In the genomic region with DNA sequence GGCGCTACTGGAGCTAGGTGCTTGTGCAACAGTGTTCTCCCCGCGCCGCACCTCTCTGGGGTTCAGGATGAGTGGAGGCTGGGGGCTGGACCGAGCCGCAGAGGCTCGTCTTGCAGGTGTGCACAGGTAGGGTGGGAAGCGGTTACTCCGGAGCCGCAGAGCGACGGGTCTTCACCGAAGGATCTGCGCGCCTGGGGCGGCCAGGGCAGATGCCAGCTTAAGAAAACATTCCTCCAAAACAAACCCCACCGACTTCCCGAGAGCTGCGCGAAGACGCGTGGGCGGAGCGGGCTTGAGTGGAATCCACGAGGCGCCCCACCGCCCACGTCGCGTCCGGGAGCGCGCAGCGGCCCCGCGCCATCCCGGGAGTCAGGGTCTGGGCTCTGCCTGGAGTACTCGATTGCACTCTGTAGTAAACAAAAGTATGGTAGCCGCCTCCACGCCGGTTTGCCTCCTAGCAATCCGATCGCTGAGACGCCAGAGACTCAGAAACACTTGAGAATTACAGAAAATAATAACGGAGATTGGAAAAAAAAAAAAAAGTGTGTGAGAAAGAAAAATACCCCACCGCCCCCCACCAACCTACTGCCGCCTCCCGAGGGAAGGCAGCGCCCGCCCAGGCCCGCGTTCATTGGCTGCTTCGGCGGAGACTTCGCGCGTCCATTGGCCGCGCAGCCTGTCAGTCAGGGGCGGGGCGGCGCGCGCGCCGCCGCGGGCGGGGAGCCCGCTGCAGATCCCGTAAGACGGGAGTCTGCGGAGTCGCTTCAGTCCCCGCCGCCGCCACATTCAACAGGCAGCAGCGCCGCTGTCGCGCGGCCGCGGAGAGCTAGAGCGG, we compare ENCODE assay signal across 8 mouse cellular contexts. TPM values are rescaled to one million over a fixed set of nuclear protein-coding genes. Genes with fewer than 3 reads are reported as not detected.
A peak's percentile ranks its signal among the peaks of the same experiment; 100 is the strongest.
DNase-seq lines count a peak whose midpoint lies in the region; ATAC-seq and TF ChIP-seq lines count a peak whose summit lies in the region.

Foxo1 (plus strand) TSS at position 685 of the 835 bp plus-strand sequence.

- peaks cover 20% of the 10 kb centered on the region for H3K27me3 ChIP-seq in embryonic facial prominence, embryonic 15.5 days
- peaks cover 6% of the 10 kb centered on the region; the same call in 1 of the 2 replicates for H3K27me3 ChIP-seq in kidney, embryonic 14.5 days (ENCODE audit: control insufficient read depth, insufficient read depth, low read length)
- no peaks in the 10 kb centered on the region for H3K27me3 ChIP-seq in liver, adult 2 months (ENCODE audit: control insufficient read depth, insufficient read depth, low read length)
- no peaks in the 10 kb centered on the region for H3K27me3 ChIP-seq in myocyte (ENCODE audit: control insufficient read depth, insufficient read depth, insufficient read length)

- under 1% methylated on average over 83 of the region's 85 CpGs for WGBS in embryonic facial prominence, embryonic 15.5 days
- WGBS in kidney, embryonic 14.5 days = under 1% methylated on average over 74 of the region's 85 CpGs
- under 1% methylated on average over 85 of the region's 85 CpGs for WGBS in liver, adult 2 months

- H3K36me3 ChIP-seq in embryonic facial prominence, embryonic 15.5 days = no peaks in the 10 kb centered on the region
- H3K36me3 ChIP-seq in kidney, embryonic 14.5 days (ENCODE audit: control insufficient read depth, insufficient read depth, low read length) = no peaks in the 10 kb centered on the region
- H3K36me3 ChIP-seq in liver, adult 2 months (ENCODE audit: control insufficient read depth, insufficient read depth, low read length) = no peaks in the 10 kb centered on the region
- H3K36me3 ChIP-seq in myocyte (ENCODE audit: control insufficient read depth, insufficient read depth) = no peaks in the 10 kb centered on the region

- H3K4me2 ChIP-seq in embryonic facial prominence, embryonic 15.5 days (replicated peaks) = peak within 1 kb of the TSS; percentile 93
- peak within 1 kb of the TSS; percentile 93 for H3K4me2 ChIP-seq in kidney, embryonic 14.5 days (replicated peaks; ENCODE audit: low read depth, low read length)
- peak within 1 kb of the TSS; percentile 97 for H3K4me2 ChIP-seq in myocyte (ENCODE audit: low read depth)

- no peak for TF ChIP-seq POLR2A in bone marrow macrophage, adult 2 months (IDR thresholded peaks at IDR 0.05; ENCODE audit: borderline replicate concordance, low read depth, low read length)
- TF ChIP-seq POLR2A in liver, adult 2 months (IDR thresholded peaks at IDR 0.05; ENCODE audit: extremely low read depth, insufficient read depth, low read length) = peak; percentile 98
- peak; percentile 99 for TF ChIP-seq POLR2A in myocyte (IDR thresholded peaks at IDR 0.05; ENCODE audit: insufficient read length, low read depth)

- peak within 1 kb of the TSS; percentile 97 for H3K4me3 ChIP-seq in bone marrow macrophage, adult 2 months (ENCODE audit: insufficient read depth, low read length)
- H3K4me3 ChIP-seq in embryonic facial prominence, embryonic 15.5 days (replicated peaks) = peak within 1 kb of the TSS; percentile 86
- peak within 1 kb of the TSS; percentile 91 for H3K4me3 ChIP-seq in kidney, embryonic 14.5 days (ENCODE audit: low read length)
- peak within 1 kb of the TSS; percentile 88 for H3K4me3 ChIP-seq in liver, adult 2 months (ENCODE audit: insufficient read depth, low read depth, low read length)
- H3K4me3 ChIP-seq in myocyte = peak within 1 kb of the TSS; percentile 84

- TF ChIP-seq CTCF in bone marrow macrophage, adult 2 months (IDR thresholded peaks at IDR 0.05; ENCODE audit: low read depth, low read length) = no peak
- TF ChIP-seq CTCF in liver, adult 2 months (IDR thresholded peaks at IDR 0.05; ENCODE audit: low read depth, low read length) = no peak

- peak within 1 kb of the TSS; percentile 85 for H3ac ChIP-seq in myocyte (ENCODE audit: control insufficient read depth, insufficient read length)

- H3K9ac ChIP-seq in embryonic facial prominence, embryonic 15.5 days = peak within 1 kb of the TSS; percentile 87
- H3K9ac ChIP-seq in kidney, embryonic 14.5 days (ENCODE audit: low read depth, low read length) = peak within 1 kb of the TSS; percentile 92
- peak within 1 kb of the TSS; percentile 98 for H3K9ac ChIP-seq in liver, adult 2 months (ENCODE audit: low read depth, low read length)

- H3K27ac ChIP-seq in bone marrow macrophage, adult 2 months (ENCODE audit: insufficient read depth, low read depth, low read length) = peak within 1 kb of the TSS; percentile 66
- peak within 1 kb of the TSS; percentile 94 for H3K27ac ChIP-seq in embryonic facial prominence, embryonic 15.5 days (replicated peaks)
- H3K27ac ChIP-seq in kidney, embryonic 14.5 days (ENCODE audit: low read depth, low read length) = peak within 1 kb of the TSS; percentile 91
- H3K27ac ChIP-seq in liver, adult 2 months (replicated peaks; ENCODE audit: insufficient read depth, low read depth, low read length) = peak within 1 kb of the TSS; percentile 94

- peak; percentile 94 for ATAC-seq in embryonic facial prominence, embryonic 15.5 days (ENCODE audit: insufficient number of reproducible peaks, low FRiP score, low TSS enrichment, low read depth)
- peak; percentile 93 for ATAC-seq in kidney, embryonic 14.5 days (ENCODE audit: low FRiP score, low TSS enrichment)

- H3K9me3 ChIP-seq in embryonic facial prominence, embryonic 15.5 days (replicated peaks) = no peaks in the 10 kb centered on the region
- H3K9me3 ChIP-seq in kidney, embryonic 14.5 days (ENCODE audit: control insufficient read depth, low read length) = no peaks in the 10 kb centered on the region

- H3K4me1 ChIP-seq in bone marrow macrophage, adult 2 months (ENCODE audit: control insufficient read depth, insufficient read depth, low read length) = peaks cover 5% of the 10 kb centered on the region; the same call in 1 of the 2 replicates
- peaks cover 28% of the 10 kb centered on the region for H3K4me1 ChIP-seq in embryonic facial prominence, embryonic 15.5 days
- peaks cover 7% of the 10 kb centered on the region for H3K4me1 ChIP-seq in kidney, embryonic 14.5 days (ENCODE audit: control insufficient read depth, insufficient read depth, low read length)
- peaks cover 7% of the 10 kb centered on the region for H3K4me1 ChIP-seq in liver, adult 2 months (ENCODE audit: control insufficient read depth, insufficient read depth, low read length)

- peaks cover 29% of the 10 kb centered on the region; the same call in 1 of the 2 replicates for H3K79me2 ChIP-seq in liver, adult 2 months (ENCODE audit: control insufficient read depth, insufficient read depth, low read length)
- H3K79me2 ChIP-seq in myocyte (ENCODE audit: control insufficient read depth, insufficient read depth) = peaks cover 32% of the 10 kb centered on the region

- peak; percentile 97 for DNase-seq in A20 (ENCODE audit: low read depth, low spot score)
- DNase-seq in heart, adult 9 months (ENCODE audit: low spot score in 2 of 2) = peak; percentile 87 to 90
- DNase-seq in liver, adult 2 months (ENCODE audit: extremely low read depth, low read depth, low spot score) = peak; percentile 53
- peak; percentile 83 to 96 for DNase-seq in spleen, postnatal 4 days (ENCODE audit: low spot score in 2 of 2)

TF ChIP-seq in myocyte, 11 proteins besides CTCF, POLR2A, EP300 and RAD21:
- TF ChIP-seq MYOD1 (IDR thresholded peaks at IDR 0.05; ENCODE audit: control insufficient read depth in 1 of 3, insufficient read length in 2 of 3, low read depth in 2 of 3) = no peak
- peak; percentile 94 for TF ChIP-seq POLR2AphosphoS2 (IDR thresholded peaks at IDR 0.05; ENCODE audit: insufficient read length, low read depth)
- TF ChIP-seq REST (IDR thresholded peaks at IDR 0.05; ENCODE audit: insufficient read depth, insufficient read length) = no peak
- TF ChIP-seq MYOG (IDR thresholded peaks at IDR 0.05; ENCODE audit: control insufficient read depth in 1 of 3, insufficient read depth in 1 of 3, insufficient read length in 2 of 3, low read depth in 2 of 3) = peak in 1 of 3 experiments; percentile 26
TF ChIP-seq in myocyte: peak in this region for 2.

RNA-seq across cellular contexts. Expression of gene Foxo1, which starts in this region (rescaled TPM):
- polyA plus RNA-seq in bone marrow macrophage, adult 2 months (2012; ENCODE audit: insufficient read depth, insufficient read length, missing spikeins) = 5.6 and 6.2 TPM in 2 replicates
- polyA plus RNA-seq in embryonic facial prominence, embryonic 15.5 days (2015; fragmentation: Nextera tagmentation; extraction: Ambion mirVana) = 8.2 and 8.9 TPM in 2 replicates
- polyA plus RNA-seq in kidney, embryonic 14.5 days (2014; fragmentation: Nextera tagmentation; extraction: Ambion mirVana) = 6.4 and 7.8 TPM in 2 replicates
- 6.5 and 10.3 TPM in 2 replicates for total RNA-seq in liver, adult 2 months (2014; rRNA removed)
- polyA plus RNA-seq in liver, adult 2 months (2012; rRNA removed) = 5.8 and 7.4 TPM in 2 replicates
- polyA plus RNA-seq in myocyte (2012; fragmentation: generic; extraction: Trizol) = 7.2 TPM

Comparison
In these comparisons a context has a peak if more than half of its experiments do, and no peak if none do; other contexts are left out.
1. Peak in every context shown above with its lines: DNase-seq, ATAC-seq, H3K4me3 ChIP-seq and H3K27ac ChIP-seq.